Mouse (Mus musculus): ENCODE results near the gene Cadm1. TPM values are rescaled to one million over a fixed set of nuclear protein-coding genes. Genes with fewer than 3 reads are reported as not detected.

Gene Cadm1
- polyA plus RNA-seq, 1 experiment from 2014 or later: 40.1 TPM

DNA sequence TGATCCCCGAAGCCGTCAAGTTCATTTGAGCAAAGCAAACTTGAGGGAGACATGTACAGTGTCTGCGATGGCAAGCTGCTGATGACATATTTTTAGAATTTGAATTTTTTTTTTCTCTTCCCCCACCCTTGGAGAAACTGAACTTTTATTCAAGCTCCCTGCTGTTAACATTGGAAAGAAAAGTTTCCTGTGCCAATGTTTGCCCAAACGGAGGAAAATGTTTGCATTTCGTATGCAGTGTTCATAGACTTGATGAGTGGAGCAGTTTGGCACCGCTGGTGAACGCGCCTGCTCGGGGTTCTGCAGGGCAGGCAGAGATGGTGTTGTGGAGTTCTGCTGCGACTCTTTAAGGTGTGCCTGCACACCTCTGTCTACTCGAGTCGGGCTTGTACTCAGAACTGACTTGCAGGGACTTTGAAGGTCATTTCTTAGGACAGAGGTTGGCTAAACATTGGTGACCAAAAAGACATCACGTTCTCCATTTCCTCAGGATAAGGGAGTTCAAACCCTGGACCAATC, 83.0 kb downstream of the Cadm1 start:
- Histone ChIP-seq H3K4me1 (no peaks in the 10 kb centered on the region), H3K27ac (no peak overlapping the region), H3K4me2 (no peak overlapping the region), H3K9me3 (no peaks in the 10 kb centered on the region), H3K27me3 (replicated peaks) (no peaks in the 10 kb centered on the region), H3K9ac (no peak overlapping the region), H3K4me3 (replicated peaks) (no peak overlapping the region), H3K36me3 (no peaks in the 10 kb centered on the region)
- ATAC-seq (ENCODE audit: insufficient read depth, low FRiP score, low read depth): no peak
- WGBS: 63% methylated on average over 13 of the region's 13 CpGs

DNA sequence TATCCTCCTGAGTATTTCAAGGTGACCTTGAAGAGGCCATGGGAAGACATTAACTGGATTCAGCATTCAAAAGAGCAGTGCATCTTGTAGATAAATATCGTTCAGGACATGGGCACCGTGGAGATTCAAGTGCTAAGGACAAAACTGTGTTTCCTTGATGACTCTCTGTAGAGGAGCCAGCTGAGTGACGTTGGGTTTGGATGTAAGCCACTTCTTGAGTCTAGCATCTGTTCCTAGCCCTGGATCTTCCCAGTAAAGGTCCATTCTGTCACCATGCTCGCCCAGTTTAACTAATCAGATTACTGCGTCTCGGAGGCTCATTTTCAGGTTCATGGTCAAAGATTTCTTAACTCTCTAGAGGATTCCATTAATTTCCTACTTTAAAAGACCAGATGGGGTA, 85.1 kb downstream of the Cadm1 start:
- H3K4me3 ChIP-seq (replicated peaks): no peak overlapping the region
- no peak overlapping the region for H3K27ac ChIP-seq
- H3K4me2 ChIP-seq: no peak overlapping the region
- no peak overlapping the region for H3K9ac ChIP-seq
- WGBS: 82% methylated on average over 6 of the region's 6 CpGs
- no peaks in the 10 kb centered on the region for H3K36me3 ChIP-seq
- no peaks in the 10 kb centered on the region for H3K4me1 ChIP-seq
- ATAC-seq (ENCODE audit: insufficient read depth, low FRiP score, low read depth): no peak
- no peaks in the 10 kb centered on the region for H3K27me3 ChIP-seq (replicated peaks)
- H3K9me3 ChIP-seq: no peaks in the 10 kb centered on the region

DNA sequence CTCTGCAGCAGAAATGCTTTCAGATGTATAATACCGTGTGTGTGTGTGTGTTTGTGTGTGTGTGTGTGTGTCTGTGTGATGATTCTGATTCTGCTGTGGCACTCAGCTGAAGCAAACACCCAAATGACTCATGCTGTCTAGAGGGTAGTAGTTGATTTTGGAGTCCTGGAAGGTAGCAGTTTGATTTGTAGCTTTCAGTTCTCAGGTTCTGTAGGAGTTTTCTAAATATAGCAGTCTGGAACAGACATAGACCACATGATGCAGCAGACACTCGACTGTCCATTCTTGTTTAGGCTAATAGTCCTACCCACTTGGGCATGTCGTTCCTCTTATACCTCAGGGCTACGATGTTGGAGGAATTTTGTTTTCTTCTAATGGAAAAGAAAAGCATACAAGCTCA, 86.4 kb downstream of the Cadm1 start:
- Histone ChIP-seq H3K4me1 (no peaks in the 10 kb centered on the region), H3K27me3 (replicated peaks) (no peaks in the 10 kb centered on the region), H3K36me3 (no peaks in the 10 kb centered on the region), H3K9ac (no peak overlapping the region), H3K4me2 (no peak overlapping the region), H3K27ac (no peak overlapping the region), H3K9me3 (no peaks in the 10 kb centered on the region), H3K4me3 (replicated peaks) (no peak overlapping the region)
- ATAC-seq (ENCODE audit: insufficient read depth, low FRiP score, low read depth): no peak
- 48% methylated on average over 4 of the region's 4 CpGs for WGBS

DNA sequence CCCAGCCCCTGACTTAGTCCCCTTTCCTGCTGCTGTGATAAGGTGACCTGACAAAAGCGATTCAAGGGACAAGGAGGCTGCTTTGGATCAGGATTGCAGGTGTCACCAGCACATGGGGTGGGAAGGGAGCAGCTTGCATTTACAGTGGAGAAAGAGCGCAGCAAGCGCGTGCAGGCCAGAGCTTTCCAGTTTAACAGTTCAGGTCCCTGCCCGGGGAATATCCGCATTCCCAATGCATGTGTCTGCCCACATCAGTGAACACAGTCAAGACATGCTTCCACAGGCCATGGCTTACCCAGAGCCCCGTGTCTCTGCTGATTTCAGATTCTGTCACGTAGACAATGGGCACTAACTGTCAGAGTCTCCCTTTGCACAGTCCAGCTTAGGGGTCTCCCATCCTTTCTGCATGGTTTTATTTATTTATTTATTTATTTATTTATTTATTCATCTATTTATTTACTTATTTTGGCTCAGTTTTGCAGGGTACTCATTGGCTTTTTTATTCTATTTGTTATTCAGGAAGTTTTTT, 89.6 kb downstream of the Cadm1 start:
- Histone ChIP-seq H3K9ac (no peak overlapping the region), H3K27ac (no peak overlapping the region), H3K36me3 (no peaks in the 10 kb centered on the region), H3K9me3 (no peaks in the 10 kb centered on the region), H3K4me1 (peaks cover 14% of the 10 kb centered on the region; the same call in 1 of the 2 replicates), H3K4me2 (no peak overlapping the region), H3K4me3 (replicated peaks) (no peak overlapping the region), H3K27me3 (replicated peaks) (no peaks in the 10 kb centered on the region)
- 80% methylated on average over 8 of the region's 8 CpGs for WGBS
- ATAC-seq (ENCODE audit: insufficient read depth, low FRiP score, low read depth): no peak

DNA sequence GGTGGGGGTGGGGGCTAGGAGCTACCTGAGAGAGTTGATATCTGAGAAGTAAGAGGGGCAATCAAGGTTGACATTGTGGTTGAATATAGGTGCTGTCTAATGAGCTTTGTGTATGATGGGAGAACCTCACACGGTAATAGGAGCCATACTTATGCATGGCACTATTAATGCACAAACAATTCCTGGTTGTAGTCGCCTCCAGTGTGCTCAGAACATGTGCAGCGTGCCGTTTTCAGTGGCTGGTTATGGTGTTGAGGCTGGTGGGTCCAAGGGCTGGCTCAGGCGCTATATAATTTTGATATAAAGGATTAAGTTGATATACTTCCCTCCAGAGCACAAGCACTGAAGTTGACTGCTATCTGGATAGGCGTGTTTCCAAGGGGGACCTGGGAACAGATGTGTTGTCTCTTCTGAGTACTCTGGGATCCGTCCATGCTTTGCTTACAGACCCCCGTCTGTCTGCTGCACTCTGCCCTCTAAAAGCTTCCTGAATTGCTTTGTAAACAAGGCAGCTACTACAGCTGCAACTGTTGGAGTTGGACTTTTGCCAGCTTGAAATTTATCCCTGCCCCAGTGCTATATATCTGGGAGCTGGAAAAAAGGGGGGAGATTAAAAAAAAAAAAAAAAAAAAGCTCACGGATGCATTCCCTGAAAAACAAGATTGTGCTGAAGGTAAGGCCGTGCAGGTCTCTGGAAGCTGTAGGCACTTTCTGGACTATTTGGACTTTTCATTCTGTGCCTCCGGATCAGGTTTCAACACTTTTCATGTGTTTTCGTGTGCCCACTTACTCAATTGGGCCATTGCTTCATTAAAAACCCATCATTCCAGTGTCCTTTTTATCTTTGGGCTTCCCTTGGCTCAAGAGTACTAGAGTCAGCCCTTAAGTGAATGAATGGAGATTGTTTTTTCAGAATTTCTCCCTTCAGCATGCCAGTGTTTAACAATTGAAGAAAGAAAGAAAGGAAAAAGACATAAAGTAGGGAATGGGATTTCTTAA, 93.8 kb downstream of the Cadm1 start:
- Histone ChIP-seq H3K27ac (peak overlapping the region; percentile 49; the same call in 1 of the 2 replicates), H3K9ac (no peak overlapping the region), H3K4me2 (peak overlapping the region; percentile 19; the same call in 1 of the 2 replicates), H3K4me3 (replicated peaks) (no peak overlapping the region), H3K36me3 (no peaks in the 10 kb centered on the region), H3K27me3 (replicated peaks) (no peaks in the 10 kb centered on the region), H3K4me1 (peaks cover 20% of the 10 kb centered on the region; the same call in 1 of the 2 replicates), H3K9me3 (no peaks in the 10 kb centered on the region)
- peak; percentile 83; the same call in 1 of the 2 replicates for ATAC-seq (ENCODE audit: insufficient read depth, low FRiP score, low read depth)
- 28% methylated on average over 12 of the region's 12 CpGs for WGBS

DNA sequence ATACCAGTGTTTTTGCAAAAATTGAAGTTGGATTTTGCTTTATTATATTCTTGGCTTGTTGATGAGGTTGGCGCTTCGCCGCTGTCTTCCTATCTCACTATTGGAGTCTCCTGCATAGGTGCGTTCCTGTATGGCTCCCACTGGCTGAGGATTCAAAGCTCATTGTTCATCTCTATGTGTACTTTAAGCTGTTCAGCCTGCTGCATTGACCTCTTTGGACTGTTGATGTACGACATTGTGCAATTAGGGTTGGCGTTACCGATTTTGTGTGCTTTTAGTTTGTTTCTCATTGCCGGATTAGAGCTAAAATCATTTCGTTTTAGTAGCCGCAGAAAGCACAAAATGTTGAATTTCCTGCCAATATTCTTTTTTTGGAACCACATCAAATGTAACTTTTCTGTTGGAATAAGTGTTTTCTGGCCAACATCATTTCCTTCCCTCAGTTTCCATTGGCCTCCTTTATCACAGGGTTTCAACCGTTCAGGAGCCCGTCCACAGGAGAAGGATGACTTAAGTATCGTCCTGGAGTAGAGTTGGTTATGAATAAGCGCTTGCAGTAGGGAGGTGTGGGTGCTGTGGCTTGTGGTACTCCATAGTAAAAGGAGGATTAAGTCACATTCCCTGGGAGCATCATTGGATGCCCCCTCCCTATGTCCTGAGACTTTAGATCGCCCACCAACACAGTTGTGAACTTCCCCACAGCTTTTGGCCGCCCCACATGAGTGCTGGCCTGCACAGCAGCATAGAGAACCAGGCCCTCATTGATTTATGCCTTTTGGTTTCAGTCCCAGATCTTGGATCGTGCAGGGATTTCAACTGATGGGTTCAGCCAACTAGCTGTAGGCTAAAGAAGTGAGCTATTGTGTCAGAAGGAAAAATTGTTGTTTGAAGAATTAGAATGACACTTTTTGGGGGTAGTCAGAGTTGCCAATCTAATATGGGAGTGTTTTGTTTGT, 94.9 kb downstream of the Cadm1 start:
- no peaks in the 10 kb centered on the region for H3K27me3 ChIP-seq (replicated peaks)
- H3K4me3 ChIP-seq (replicated peaks): no peak overlapping the region
- H3K9ac ChIP-seq: no peak overlapping the region
- WGBS: 52% methylated on average over 17 of the region's 17 CpGs
- peak; percentile 50; the same call in 1 of the 2 replicates for ATAC-seq (ENCODE audit: insufficient read depth, low FRiP score, low read depth)
- peaks cover 20% of the 10 kb centered on the region; the same call in 1 of the 2 replicates for H3K4me1 ChIP-seq
- no peaks in the 10 kb centered on the region for H3K9me3 ChIP-seq
- H3K27ac ChIP-seq: peak overlapping the region; percentile 49; the same call in 1 of the 2 replicates
- no peaks in the 10 kb centered on the region for H3K36me3 ChIP-seq
- H3K4me2 ChIP-seq: no peak overlapping the region; the same call in 1 of the 2 replicates

DNA sequence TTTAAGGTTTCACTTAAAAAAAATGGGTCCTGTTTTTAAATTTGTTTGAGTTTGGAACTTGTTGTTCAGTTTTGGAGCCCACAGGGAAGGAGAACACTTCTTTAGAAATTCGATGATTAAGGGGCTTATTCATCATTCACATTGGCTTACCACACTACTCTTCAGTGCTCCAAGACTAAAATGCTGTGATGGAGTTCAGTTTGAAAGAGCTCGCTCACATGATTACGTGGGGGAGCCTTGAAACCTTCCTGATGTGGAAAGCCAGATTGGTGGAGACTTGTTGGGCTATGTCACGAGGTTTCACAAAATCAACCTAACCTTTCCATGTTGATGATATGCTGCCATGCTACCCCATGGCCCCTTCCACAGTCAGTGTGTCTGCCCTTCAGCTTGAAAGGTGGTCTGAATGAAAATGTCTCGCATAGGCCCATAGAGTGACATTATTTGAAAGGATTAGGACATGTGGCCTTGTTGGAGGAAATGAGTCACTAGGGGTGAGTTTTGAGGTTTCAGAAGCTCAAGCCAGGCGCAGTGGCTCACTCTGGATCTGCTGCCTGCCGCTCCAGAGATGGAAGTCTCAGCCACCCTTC, 95.7 kb downstream of the Cadm1 start:
- Histone ChIP-seq H3K4me1 (peaks cover 20% of the 10 kb centered on the region; the same call in 1 of the 2 replicates), H3K27ac (peak overlapping the region; percentile 14), H3K27me3 (replicated peaks) (no peaks in the 10 kb centered on the region), H3K4me3 (replicated peaks) (no peak overlapping the region), H3K9ac (no peak overlapping the region), H3K36me3 (no peaks in the 10 kb centered on the region), H3K9me3 (no peaks in the 10 kb centered on the region), H3K4me2 (no peak overlapping the region)
- 66% methylated on average over 7 of the region's 7 CpGs for WGBS
- no peak for ATAC-seq (ENCODE audit: insufficient read depth, low FRiP score, low read depth)

DNA sequence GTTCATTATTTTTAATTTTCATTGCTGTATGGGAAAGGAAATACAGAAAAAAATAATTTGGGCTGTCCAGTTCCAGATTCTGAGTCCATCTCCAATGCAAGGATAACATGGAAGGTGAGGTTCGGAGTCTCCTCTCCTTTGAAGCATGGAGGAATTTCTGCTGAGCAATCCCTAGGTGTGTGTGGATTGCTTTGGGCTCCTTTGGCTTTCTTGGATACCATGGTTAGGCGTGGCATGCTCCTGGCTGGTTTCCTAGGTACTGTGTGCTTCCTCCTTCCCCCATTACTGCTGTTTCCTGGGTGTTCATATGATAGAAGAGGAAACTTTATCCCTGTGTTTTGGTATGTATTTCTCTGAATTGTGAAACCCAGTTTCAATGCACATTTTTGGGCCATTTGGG, 98.0 kb downstream of the Cadm1 start:
- H3K9ac ChIP-seq: no peak overlapping the region
- peaks cover 20% of the 10 kb centered on the region; the same call in 1 of the 2 replicates for H3K4me1 ChIP-seq
- H3K27me3 ChIP-seq (replicated peaks): no peaks in the 10 kb centered on the region
- H3K4me3 ChIP-seq (replicated peaks): no peak overlapping the region
- 85% methylated on average over 2 of the region's 2 CpGs for WGBS
- H3K27ac ChIP-seq: no peak overlapping the region
- no peaks in the 10 kb centered on the region for H3K36me3 ChIP-seq
- no peaks in the 10 kb centered on the region for H3K9me3 ChIP-seq
- no peak overlapping the region for H3K4me2 ChIP-seq
- ATAC-seq (ENCODE audit: insufficient read depth, low FRiP score, low read depth): no peak

DNA sequence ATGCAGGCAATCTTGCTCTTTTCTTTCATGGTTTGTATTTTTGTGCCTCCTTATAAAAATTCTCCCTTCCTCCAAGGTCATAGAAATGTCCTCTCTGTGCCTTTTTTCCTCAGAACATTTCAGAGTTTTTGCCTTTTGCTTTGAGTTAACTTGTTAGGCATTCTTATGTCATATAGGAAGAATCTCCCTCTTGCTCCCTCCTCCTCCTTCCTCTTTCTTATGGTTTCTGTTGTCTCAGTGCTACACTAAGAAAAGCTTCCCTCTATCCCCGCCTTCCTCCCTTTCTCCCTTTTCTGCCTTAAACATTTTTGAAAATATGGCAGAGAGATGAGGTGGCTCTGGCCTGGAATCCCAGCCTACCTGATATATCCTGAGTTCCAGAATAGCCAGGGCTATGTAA, 98.6 kb downstream of the Cadm1 start:
- no peaks in the 10 kb centered on the region for H3K9me3 ChIP-seq
- WGBS: 75% methylated on average over 1 of the region's 1 CpGs

DNA sequence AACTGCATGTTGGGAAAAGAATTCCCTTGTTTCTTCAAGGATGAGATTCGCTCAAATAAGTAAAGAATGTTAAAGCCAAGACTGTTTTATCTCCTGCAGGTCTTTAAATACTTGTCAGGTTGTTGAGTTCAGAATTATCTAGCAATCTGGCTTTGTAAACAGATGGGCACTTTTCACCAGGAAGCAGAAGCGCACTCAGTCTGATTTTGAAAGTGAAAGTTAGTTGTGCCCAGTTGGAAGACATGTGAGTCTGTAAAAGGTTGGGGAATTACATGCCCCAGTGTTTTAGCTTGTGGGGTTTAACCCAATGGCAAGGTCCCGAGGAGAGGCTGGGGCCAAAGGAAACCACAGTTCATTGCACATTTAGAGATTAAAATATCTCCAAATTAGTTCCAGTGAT, 104.7 kb downstream of the Cadm1 start:
- ATAC-seq (ENCODE audit: insufficient read depth, low FRiP score, low read depth): no peak
- no peak overlapping the region for H3K4me2 ChIP-seq
- no peaks in the 10 kb centered on the region for H3K27me3 ChIP-seq (replicated peaks)
- no peak overlapping the region for H3K27ac ChIP-seq
- no peak overlapping the region for H3K4me3 ChIP-seq (replicated peaks)
- H3K4me1 ChIP-seq: 0 out of 2 replicates have a peak, but pooled peaks cover 3% of the 10 kb centered on the region
- WGBS: 71% methylated on average over 3 of the region's 3 CpGs
- no peaks in the 10 kb centered on the region for H3K36me3 ChIP-seq
- no peaks in the 10 kb centered on the region for H3K9me3 ChIP-seq
- H3K9ac ChIP-seq: no peak overlapping the region

More for the DNA sequence above, 98.6 kb downstream of the Cadm1 start:
- H3K4me3 ChIP-seq (replicated peaks): no peak overlapping the region
- ATAC-seq (ENCODE audit: insufficient read depth, low FRiP score, low read depth): no peak
- H3K36me3 ChIP-seq: no peaks in the 10 kb centered on the region
- H3K27ac ChIP-seq: no peak overlapping the region
- H3K9ac ChIP-seq: no peak overlapping the region
- no peak overlapping the region for H3K4me2 ChIP-seq
- no peaks in the 10 kb centered on the region for H3K27me3 ChIP-seq (replicated peaks)
- peaks cover 15% of the 10 kb centered on the region; the same call in 1 of the 2 replicates for H3K4me1 ChIP-seq

DNA sequence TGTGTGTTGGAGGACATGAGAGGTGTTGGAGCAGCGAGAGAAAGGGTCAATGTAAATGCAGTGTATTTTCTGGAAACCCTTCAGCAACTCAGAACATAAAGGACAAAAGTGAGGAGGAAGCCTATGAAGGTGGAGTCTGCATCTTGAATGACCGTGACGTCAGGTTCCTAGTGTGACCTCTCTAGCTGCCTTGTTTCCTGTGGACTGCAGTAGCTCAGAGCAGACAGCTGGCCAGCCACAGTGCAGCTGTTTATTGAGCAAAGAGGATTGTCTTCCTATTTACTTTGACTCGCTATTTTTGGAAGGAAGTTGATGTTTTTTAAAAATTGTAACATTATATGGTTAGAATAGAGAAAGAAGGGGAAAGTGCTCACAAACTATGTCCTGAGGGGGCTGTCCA, 112.7 kb downstream of the Cadm1 start:
- H3K9me3 ChIP-seq: no peaks in the 10 kb centered on the region
- peak; percentile 56; the same call in 1 of the 2 replicates for ATAC-seq (ENCODE audit: insufficient read depth, low FRiP score, low read depth)
- no peaks in the 10 kb centered on the region for H3K4me1 ChIP-seq
- H3K36me3 ChIP-seq: no peaks in the 10 kb centered on the region
- no peak overlapping the region for H3K4me3 ChIP-seq (replicated peaks)
- no peak overlapping the region for H3K9ac ChIP-seq
- WGBS: 40% methylated on average over 4 of the region's 4 CpGs
- H3K27me3 ChIP-seq (replicated peaks): no peaks in the 10 kb centered on the region
- no peak overlapping the region for H3K27ac ChIP-seq
- H3K4me2 ChIP-seq: no peak overlapping the region

All from stomach, embryonic 15.5 days (tissue).